Mouse (Mus musculus) WW6 (cell line): ENCODE data around the gene Pstpip1.
A peak's percentile ranks its signal among the peaks of the same experiment; 100 is the strongest.

Experiments
- DNase-seq: peaks from one replicate; pipeline ENCODE4 v3.0.0-alpha.2; 2013; ENCODE audit warnings: low read depth, low spot score

Pstpip1 gene

GRCm38 (mm10) chr9:56106274-56107072 is 16.7 kb downstream of the Pstpip1 start:
- DNase-seq: no peak

GRCm38 (mm10) chr9:56107527-56107926 is 17.8 kb downstream of the Pstpip1 start:
- DNase-seq: no peak

DNA sequence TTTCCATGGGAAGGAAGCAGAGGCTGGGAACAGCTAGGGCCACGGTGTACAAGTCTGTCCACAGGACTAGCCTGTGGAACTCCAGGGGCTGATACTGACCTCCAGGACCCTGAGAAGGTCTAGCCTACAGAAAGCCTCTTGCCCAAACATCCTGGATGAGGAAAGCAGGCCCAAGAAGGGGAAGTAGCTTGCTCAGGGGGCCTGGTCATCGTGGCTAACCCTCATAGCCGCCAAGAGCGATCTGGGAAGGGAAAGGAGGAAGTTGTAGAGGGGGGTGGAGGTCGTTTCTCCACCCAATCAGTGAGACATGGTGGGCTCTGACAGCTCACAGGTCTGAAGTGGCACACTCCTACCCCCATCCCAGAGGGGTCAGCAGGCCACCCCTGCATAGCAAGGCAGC is 18.4 kb downstream of the Pstpip1 start:
- DNase-seq: no peak

GRCm38 (mm10) chr9:56118091-56118490 is 28.3 kb downstream of the Pstpip1 start:
- DNase-seq: no peak

DNA sequence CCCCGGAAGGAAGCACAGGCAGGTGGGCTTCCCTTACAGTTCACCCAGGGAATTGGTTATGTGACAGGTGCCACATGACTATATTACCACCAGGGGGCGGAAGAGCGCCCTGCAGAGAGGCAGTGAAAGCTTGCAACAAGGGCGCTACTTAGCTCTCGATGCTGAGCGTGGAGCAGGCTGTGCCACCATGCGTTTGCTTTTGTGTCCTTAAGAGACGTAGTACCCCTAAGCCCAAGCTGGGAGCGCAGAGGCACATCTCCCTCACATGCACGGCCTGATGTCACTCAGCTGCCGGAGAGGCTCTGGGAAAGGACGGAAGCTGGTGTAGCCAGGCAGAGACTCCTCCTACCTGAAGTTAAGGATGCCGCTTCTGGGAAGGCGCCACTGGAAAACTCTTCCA is 28.8 kb downstream of the Pstpip1 start:
- peak; percentile 70 for DNase-seq

GRCm38 (mm10) chr9:56119651-56120050 is 29.9 kb downstream of the Pstpip1 start:
- DNase-seq: no peak

DNA sequence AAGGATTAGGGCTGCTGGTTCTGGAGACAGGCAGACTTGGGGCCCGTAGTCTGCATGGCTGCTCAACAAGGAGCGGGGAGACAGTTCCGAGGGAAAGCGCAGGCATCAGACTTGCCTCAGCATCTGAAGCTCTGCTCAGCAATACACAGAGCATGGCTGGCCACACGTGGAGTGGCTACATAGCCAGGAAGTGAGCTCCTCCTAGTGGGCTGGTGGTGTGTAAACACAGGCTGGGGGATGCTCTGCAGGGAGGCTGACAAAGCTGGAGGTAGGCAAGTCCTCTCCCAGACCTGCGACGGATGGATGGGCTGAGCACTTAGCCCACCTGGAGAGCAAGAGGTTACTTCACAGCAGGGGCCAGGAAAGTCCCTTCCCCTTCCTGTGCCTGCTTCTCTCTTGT is 31.3 kb downstream of the Pstpip1 start:
- peak; percentile 31 for DNase-seq

DNA sequence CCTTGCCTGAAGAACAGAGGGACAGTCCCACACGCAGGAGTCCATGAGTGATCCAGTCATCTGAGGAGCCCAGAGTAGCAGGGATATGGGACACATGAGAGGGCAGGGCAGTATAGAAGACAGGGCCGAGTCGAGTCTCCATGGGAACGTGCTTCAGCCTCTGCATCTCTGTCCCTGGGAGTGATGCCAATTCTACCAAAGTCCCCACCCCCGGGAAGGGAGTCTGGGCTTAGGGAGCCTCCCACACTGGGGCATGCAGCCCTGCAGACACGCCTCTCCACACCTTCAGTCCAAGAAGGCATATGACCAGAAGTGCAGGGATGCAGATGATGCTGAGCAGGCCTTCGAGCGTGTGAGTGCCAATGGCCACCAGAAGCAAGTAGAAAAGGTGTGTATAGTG is 33.2 kb downstream of the Pstpip1 start:
- DNase-seq: no peak

GRCm38 (mm10) chr9:56123613-56124012 is 33.9 kb downstream of the Pstpip1 start:
- no peak for DNase-seq

DNA sequence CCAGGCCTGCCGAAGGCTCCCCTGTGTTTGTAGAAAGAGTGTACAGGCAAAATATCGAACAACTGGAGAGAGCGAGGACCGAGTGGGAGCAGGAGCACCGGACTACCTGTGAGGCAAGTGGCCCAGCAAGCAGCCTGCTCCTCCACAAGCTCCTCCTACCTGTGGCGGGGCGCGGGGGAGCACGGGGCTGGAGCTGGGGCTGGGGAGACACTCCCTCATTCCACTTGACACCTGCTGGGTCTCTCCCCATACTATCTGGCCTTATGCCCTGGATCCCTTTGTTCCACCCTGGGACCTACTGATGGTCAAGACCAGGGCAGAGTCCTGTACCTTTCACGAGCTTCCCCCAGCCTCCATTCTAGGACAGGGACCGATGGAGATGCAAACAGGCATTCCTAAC is 34.8 kb downstream of the Pstpip1 start:
- no peak for DNase-seq

DNA sequence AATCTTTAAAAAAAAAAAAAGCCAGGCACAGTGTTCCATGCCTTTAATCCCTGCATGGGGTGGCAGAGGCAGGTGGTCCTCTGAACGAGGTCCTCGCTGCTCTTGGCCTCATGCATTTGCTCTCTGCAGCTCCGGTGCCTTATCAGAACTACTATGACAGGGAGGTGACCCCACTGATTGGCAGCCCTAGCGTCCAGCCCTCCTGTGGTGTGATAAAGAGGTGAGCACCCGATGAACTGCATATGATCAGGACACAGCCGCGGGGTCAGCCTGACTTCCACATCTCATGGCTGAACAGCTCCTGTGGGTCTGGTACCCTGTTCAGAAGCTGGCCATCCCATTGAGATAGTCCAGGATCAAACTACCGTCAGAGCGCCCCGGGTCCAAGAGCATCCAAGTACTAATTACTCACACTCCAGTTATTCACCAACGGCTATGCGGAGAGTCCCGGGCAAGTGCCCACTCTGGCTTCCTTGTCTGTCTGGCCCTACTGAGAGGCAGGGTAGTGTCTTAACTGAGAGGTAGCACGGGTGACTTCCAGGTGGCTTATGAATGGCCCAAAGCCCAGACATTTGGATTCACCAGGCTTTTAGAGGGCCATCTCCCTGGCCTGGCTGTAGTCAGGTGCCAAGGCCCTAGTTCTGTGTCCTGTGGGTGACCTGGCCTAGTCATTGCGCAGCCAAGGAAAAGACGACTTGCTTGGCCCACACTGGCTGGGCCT is 36.9 kb downstream of the Pstpip1 start:
- DNase-seq: no peak

GRCm38 (mm10) chr9:56128331-56128730 is 38.6 kb downstream of the Pstpip1 start:
- no peak for DNase-seq

GRCm38 (mm10) chr9:56129951-56130350 is 40.2 kb downstream of the Pstpip1 start:
- DNase-seq: no peak

DNA sequence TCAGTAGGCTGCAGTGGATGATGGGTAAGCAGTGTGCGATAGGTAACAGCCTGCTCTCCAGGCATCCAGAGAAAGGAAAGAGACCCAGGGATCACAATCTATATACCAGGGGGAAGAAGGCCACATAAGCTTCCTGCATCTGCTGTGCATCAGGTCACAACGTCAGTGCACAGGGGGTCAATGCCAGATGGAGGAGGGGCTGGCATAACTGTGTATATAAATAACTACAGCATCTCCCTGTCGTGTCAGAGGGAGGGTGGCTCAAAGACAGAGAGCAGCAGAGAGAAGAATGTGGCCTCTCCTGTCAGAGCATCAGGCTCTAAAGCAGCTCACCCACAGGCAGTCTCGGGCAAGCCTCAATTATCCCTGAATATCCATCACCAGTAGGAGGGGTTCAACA is 40.8 kb downstream of the Pstpip1 start:
- DNase-seq: no peak

GRCm38 (mm10) chr9:56131813-56132525 is 42.2 kb downstream of the Pstpip1 start:
- no peak for DNase-seq

- DNase-seq: no peak
Measured at GRCm38 (mm10) chr9:56133970-56134369, 44.2 kb downstream of the Pstpip1 start.

DNA sequence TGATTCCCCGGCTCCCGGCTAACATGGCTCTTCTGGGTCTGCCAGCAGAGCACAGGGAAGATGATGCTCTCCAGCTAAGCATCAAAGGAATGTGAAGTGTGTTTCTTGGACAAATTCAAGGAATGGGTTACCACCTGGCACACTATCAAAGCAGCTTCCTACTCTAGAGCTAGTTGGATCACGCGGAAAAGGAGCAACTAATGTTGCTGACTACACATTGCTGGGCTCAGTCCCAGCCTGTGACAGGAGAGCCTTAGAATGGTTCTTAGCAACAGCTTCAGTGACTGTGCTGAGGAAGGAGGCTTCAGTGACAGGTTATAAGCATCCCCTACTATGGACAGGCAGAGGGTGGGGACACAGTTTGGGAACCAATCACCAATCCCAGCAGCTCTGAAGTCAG is 44.9 kb downstream of the Pstpip1 start:
- no peak for DNase-seq

DNA sequence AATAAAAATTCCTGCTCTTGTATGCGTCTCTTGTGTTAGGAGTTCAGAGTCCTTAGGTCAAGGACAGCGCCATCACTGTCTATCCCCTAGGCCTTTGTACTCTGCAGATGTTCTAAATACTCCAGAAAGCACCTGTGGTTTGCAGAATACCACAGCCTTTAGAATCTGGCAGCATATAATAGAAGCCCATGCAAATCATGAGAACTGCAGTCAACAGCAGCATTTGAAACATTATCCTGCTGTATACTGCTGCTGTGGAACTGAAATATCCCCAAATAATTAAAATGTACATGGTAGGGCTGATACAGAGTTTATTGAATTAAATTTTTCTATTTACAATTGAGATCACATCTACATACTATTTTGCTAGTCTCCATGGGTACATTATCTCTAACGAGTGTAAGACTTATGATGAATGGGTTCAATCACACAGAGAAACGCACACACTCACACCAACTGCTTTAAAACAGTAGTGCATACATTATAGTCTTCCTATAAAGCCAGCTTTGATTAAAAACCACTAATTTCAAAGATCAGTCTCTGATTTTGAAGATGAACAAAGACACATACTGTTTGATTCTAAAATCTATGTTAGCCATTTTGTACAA is 45.9 kb downstream of the Pstpip1 start:
- no peak for DNase-seq

DNA sequence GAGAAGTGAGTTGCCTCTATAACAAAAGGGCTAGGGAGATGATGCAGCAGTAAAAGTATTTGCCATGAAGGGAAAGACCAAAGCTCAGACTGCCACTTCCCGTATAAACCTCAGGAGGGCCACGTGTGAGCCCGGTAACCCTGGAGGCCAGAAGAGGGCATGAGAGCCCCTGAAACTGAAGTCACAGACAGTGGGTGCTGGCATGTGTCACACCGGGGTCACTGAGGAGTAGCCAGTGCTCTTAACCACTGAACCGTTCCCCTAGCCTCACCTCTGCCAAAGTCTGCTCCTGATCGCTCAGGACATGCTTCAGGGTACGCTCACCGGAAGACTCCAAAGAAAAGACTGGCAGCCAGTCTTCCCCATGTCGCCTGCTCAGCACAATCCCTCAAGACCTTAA is 52.0 kb downstream of the Pstpip1 start:
- DNase-seq: no peak

DNA sequence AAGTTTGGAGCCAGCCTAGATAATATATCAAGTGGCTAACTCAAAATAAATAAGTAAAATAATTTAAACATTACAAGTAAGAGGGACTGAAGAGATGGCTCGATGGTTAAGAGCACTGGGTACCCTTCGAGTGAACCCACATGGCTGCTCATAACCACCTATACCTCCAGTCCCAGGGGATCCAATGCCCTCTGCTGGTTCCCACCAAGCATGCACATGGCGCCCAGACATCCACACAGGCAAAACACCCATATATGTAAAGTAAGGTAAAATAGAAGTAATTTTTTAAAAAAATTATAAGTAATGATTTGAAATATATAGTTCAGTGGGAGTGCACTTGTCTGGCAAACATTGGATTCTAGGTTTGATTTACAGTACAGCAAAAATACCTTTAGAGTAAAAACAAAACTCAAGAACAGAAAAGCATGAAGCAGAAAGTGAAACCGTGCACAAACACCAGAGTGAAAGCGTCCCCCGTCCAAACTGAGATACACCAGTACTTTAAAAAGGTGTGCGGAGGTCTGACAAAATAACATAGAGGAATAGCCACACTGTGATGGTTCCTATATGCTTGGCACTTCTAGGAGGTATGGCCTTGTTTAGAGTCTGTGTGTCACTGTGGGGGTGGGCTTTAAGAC is 54.7 kb downstream of the Pstpip1 start:
- DNase-seq: no peak

- no peak for DNase-seq
Measured at GRCm38 (mm10) chr9:56146326-56146923, 56.7 kb downstream of the Pstpip1 start.
